Mouse (Mus musculus): Measurements from ENCODE around the gene Ramp1. TPM values are rescaled to one million over a fixed set of nuclear protein-coding genes. Genes with fewer than 3 reads are reported as not detected.

The Ramp1 gene
- polyA plus RNA-seq, 1 experiment = 23.5 TPM

DNA sequence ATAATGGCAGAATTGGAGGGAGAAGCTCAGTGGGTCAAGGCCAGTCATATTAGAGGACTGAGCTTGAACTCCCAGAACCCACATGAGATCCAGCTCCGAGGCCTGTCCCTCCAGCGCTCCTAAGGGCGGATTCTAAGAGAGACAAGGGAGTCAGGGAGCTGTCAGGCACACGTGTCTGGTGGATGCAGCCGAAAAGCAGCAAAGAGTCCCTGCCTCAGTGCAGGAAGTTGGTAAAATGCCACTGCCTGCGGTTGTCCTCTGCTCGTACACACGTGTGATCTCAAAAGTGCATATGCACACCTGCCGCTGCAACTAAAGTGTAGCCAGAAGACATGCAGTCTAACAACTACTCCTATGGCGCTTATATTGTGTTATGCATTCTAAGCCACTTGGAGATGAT is 3.7 kb downstream of the Ramp1 start:
- Histone ChIP-seq H3K27ac (ENCODE audit: insufficient read depth, low read depth, low read length) (no peak overlapping the region), H3K4me1 (ENCODE audit: control insufficient read depth, insufficient read depth, insufficient read length, low read length) (peaks cover 6% of the 10 kb centered on the region; the same call in 1 of the 2 replicates), H3K4me3 (ENCODE audit: low read depth, low read length) (no peak overlapping the region), H3K36me3 (ENCODE audit: control insufficient read depth, insufficient read depth, low read length) (no peaks in the 10 kb centered on the region), H3K27me3 (ENCODE audit: control insufficient read depth, insufficient read depth, low read length) (peaks cover 5% of the 10 kb centered on the region; the same call in 1 of the 2 replicates)
- 69% methylated on average over 10 of the region's 10 CpGs for WGBS
- no peak for TF ChIP-seq POLR2A (IDR thresholded peaks at IDR 0.05; ENCODE audit: low read depth, low read length)
- TF ChIP-seq CTCF (IDR thresholded peaks at IDR 0.05; ENCODE audit: extremely low read depth, insufficient read length, insufficient replicate concordance, low read depth, low read length) = no peak

DNA sequence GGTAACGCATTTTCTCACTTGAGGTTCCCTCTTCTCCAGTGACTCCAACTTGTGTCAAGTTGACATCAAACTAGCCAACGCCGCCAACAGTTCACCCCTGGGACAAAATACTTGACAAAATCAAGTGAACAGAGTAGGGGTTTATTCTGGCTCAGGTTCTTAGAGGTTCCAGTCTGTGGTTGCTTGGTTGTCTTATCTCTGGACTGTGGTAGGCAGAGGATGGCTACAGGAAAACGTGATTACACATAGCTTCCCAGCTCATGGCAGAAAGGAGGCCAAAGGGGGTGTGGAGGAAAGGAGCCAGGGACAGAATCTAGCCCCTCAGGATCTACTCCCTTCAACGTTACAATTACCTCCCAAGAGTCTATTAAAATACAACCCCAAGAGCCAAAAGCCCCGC is 7.1 kb downstream of the Ramp1 start:
- TF ChIP-seq CTCF (IDR thresholded peaks at IDR 0.05; ENCODE audit: extremely low read depth, insufficient read length, insufficient replicate concordance, low read depth, low read length) (no peak), POLR2A (IDR thresholded peaks at IDR 0.05; ENCODE audit: low read depth, low read length) (no peak)
- no peaks in the 10 kb centered on the region for H3K4me1 ChIP-seq (ENCODE audit: control insufficient read depth, insufficient read depth, insufficient read length, low read length)
- H3K27ac ChIP-seq (ENCODE audit: insufficient read depth, low read depth, low read length) = no peak overlapping the region
- no peaks in the 10 kb centered on the region for H3K27me3 ChIP-seq (ENCODE audit: control insufficient read depth, insufficient read depth, low read length)
- no peaks in the 10 kb centered on the region for H3K36me3 ChIP-seq (ENCODE audit: control insufficient read depth, insufficient read depth, low read length)
- WGBS = 81% methylated on average over 6 of the region's 6 CpGs
- no peak overlapping the region for H3K4me3 ChIP-seq (ENCODE audit: low read depth, low read length)

DNA sequence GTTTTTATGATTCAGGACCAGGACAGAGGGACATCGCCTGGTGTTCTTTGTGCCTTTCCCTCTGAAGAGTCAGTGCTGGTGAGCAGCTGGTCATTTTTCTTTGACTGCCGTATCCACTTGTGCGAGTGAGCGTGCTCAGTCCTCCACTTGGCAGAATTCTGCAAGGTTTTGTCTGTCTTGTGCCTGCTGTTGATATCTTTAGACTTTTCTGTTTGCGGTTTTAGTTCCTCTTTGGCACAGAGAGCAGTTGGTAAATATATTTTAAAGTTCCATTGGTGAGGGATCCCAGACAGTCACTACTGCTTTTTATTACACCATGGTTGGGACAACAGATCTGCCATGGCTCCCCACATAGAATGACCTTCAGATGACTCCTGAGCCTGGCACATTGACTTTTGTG is 7.7 kb downstream of the Ramp1 start:
- Histone ChIP-seq H3K27me3 (ENCODE audit: control insufficient read depth, insufficient read depth, low read length) (no peaks in the 10 kb centered on the region), H3K36me3 (ENCODE audit: control insufficient read depth, insufficient read depth, low read length) (no peaks in the 10 kb centered on the region), H3K4me3 (ENCODE audit: low read depth, low read length) (no peak overlapping the region), H3K4me1 (ENCODE audit: control insufficient read depth, insufficient read depth, insufficient read length, low read length) (no peaks in the 10 kb centered on the region), H3K27ac (ENCODE audit: insufficient read depth, low read depth, low read length) (no peak overlapping the region)
- WGBS = 69% methylated on average over 5 of the region's 5 CpGs
- TF ChIP-seq POLR2A (IDR thresholded peaks at IDR 0.05; ENCODE audit: low read depth, low read length) = no peak

GRCm38 (mm10) chr1:91187786-91188640 is 8.4 kb downstream of the Ramp1 start:
- Histone ChIP-seq H3K36me3 (ENCODE audit: control insufficient read depth, insufficient read depth, low read length) (no peaks in the 10 kb centered on the region), H3K4me3 (ENCODE audit: low read depth, low read length) (no peak overlapping the region), H3K27ac (ENCODE audit: insufficient read depth, low read depth, low read length) (no peak overlapping the region), H3K4me1 (ENCODE audit: control insufficient read depth, insufficient read depth, insufficient read length, low read length) (no peaks in the 10 kb centered on the region), H3K27me3 (ENCODE audit: control insufficient read depth, insufficient read depth, low read length) (no peaks in the 10 kb centered on the region)
- 76% methylated on average over 7 of the region's 7 CpGs for WGBS
- no peak for TF ChIP-seq POLR2A (IDR thresholded peaks at IDR 0.05; ENCODE audit: low read depth, low read length)
- no peak for TF ChIP-seq CTCF (IDR thresholded peaks at IDR 0.05; ENCODE audit: extremely low read depth, insufficient read length, insufficient replicate concordance, low read depth, low read length)

DNA sequence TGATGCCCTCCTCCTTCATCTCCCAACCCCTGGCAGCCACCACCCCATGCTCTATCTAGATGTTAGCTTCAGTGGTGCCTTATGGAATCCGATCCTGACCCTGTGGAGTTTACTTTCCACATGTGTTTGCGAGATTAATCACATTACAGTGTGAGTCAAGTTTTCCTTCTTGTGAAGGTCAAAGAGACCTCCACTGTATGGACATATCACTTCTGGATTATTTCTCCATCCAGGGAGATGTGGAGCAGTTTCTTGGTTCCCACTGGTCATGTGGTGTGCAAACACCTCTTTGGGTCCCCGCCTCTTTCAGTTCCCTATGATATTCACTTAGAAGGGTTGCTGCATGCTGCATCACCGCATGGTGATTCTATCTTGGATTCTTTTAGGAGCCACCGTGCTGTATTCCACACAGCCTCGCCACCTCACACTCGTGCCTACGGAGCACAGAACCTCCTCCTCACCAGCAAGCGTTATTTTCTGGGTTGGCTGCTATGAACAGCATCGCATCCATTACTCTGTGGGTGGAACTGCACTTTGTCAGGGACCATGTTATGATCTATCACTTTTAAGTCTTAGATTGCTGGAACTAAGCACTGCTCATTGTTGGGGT is 9.3 kb downstream of the Ramp1 start:
- Histone ChIP-seq H3K4me1 (ENCODE audit: control insufficient read depth, insufficient read depth, insufficient read length, low read length) (no peaks in the 10 kb centered on the region), H3K27ac (ENCODE audit: insufficient read depth, low read depth, low read length) (no peak overlapping the region), H3K36me3 (ENCODE audit: control insufficient read depth, insufficient read depth, low read length) (no peaks in the 10 kb centered on the region), H3K4me3 (ENCODE audit: low read depth, low read length) (no peak overlapping the region), H3K27me3 (ENCODE audit: control insufficient read depth, insufficient read depth, low read length) (0 out of 2 replicates have a peak, but pooled peaks cover 2% of the 10 kb centered on the region)
- 84% methylated on average over 10 of the region's 10 CpGs for WGBS
- TF ChIP-seq POLR2A (IDR thresholded peaks at IDR 0.05; ENCODE audit: low read depth, low read length) = no peak
- TF ChIP-seq CTCF (IDR thresholded peaks at IDR 0.05; ENCODE audit: extremely low read depth, insufficient read length, insufficient replicate concordance, low read depth, low read length) = no peak

DNA sequence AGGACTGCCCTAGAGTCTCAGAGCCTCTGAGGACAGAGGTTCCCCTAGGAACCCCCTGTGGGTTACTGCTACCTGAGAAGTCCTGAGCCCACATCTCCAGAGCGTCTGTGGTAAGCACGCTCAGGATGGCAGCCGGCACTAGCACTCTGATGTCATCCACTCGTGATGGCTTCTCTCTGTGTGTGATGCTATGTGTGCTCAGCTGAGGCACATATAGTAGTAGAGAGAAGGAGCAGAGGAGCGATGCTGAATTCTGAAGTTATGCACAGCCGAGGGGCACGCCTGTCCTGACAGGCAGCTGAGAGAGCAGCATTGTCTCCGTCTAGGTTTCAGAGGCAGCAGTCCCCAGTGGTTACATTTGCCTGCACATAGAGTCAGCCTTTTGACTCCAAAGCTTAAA is 12.6 kb downstream of the Ramp1 start:
- WGBS = 71% methylated on average over 8 of the region's 8 CpGs
- H3K4me1 ChIP-seq (ENCODE audit: control insufficient read depth, insufficient read depth, insufficient read length, low read length) = no peaks in the 10 kb centered on the region
- no peak overlapping the region for H3K4me3 ChIP-seq (ENCODE audit: low read depth, low read length)
- 0 out of 2 replicates have a peak, but pooled peaks cover 2% of the 10 kb centered on the region for H3K27me3 ChIP-seq (ENCODE audit: control insufficient read depth, insufficient read depth, low read length)
- no peaks in the 10 kb centered on the region for H3K36me3 ChIP-seq (ENCODE audit: control insufficient read depth, insufficient read depth, low read length)
- no peak overlapping the region for H3K27ac ChIP-seq (ENCODE audit: insufficient read depth, low read depth, low read length)
- no peak for TF ChIP-seq POLR2A (IDR thresholded peaks at IDR 0.05; ENCODE audit: low read depth, low read length)
- no peak for TF ChIP-seq CTCF (IDR thresholded peaks at IDR 0.05; ENCODE audit: extremely low read depth, insufficient read length, insufficient replicate concordance, low read depth, low read length)

DNA sequence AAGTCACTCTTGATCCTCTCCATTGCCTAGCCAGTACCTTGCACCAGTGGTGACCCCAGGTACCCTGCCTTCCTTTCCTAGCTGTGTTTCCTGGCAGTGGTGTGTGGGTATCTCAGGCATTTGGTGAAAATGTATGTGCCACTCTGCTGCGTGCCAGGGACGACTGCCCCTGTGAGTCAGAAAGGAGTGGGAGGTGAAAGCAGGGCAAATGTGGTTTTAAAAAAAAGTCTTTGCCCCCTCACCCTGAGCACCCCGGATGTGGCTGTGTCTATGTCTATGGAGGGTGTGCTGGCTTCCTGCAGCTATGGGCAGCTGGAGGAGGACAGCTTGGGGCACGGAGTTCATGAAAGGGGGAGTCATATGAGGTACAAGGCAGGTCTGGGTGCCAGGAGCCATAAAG is 13.6 kb downstream of the Ramp1 start:
- no peaks in the 10 kb centered on the region for H3K4me1 ChIP-seq (ENCODE audit: control insufficient read depth, insufficient read depth, insufficient read length, low read length)
- no peaks in the 10 kb centered on the region for H3K36me3 ChIP-seq (ENCODE audit: control insufficient read depth, insufficient read depth, low read length)
- 0 out of 2 replicates have a peak, but pooled peaks cover 2% of the 10 kb centered on the region for H3K27me3 ChIP-seq (ENCODE audit: control insufficient read depth, insufficient read depth, low read length)
- WGBS = 76% methylated on average over 4 of the region's 4 CpGs
- H3K4me3 ChIP-seq (ENCODE audit: low read depth, low read length) = no peak overlapping the region
- no peak overlapping the region for H3K27ac ChIP-seq (ENCODE audit: insufficient read depth, low read depth, low read length)
- no peak for TF ChIP-seq CTCF (IDR thresholded peaks at IDR 0.05; ENCODE audit: extremely low read depth, insufficient read length, insufficient replicate concordance, low read depth, low read length)
- TF ChIP-seq POLR2A (IDR thresholded peaks at IDR 0.05; ENCODE audit: low read depth, low read length) = no peak

Measured in small intestine, adult 2 months (tissue).